Mouse (Mus musculus) adrenal gland, postnatal 25 days (tissue): ENCODE results near the gene Nccrp1. TPM values are rescaled to one million over a fixed set of nuclear protein-coding genes. Genes with fewer than 3 reads are reported as not detected.
"Not testable (repeated sequence)": the region's sequence is repeated elsewhere in the genome, so short reads cannot be mapped to it uniquely, and the experiment has no call there.

Experiments used
- DNase-seq: peaks from one replicate; pipeline ENCODE4 v3.0.0; 2021; ENCODE audit warnings: mixed read lengths
- total RNA-seq: library from RNA; stranded (reverse); gene quantifications from 2 replicates; pipeline ENCODE4 v1.2.3, GENCODE M21; 2021

Nccrp1 gene
- total RNA-seq, 1 experiment from 2014 or later: not detected

GRCm38 (mm10) chr7:28570291-28570981, 23.4 kb upstream of the Nccrp1 start:
- DNase-seq: peak; percentile 52

- DNase-seq: peak; percentile 47
These were observed 21.2 kb upstream of the Nccrp1 start for GRCm38 (mm10) chr7:28568253-28568652.

GRCm38 (mm10) chr7:28567539-28567938, 20.5 kb upstream of the Nccrp1 start:
- DNase-seq: no peak

GRCm38 (mm10) chr7:28565407-28565806, 18.4 kb upstream of the Nccrp1 start:
- DNase-seq: no peak

- no peak for DNase-seq
These were observed 15.9 kb upstream of the Nccrp1 start for GRCm38 (mm10) chr7:28562951-28563350.

- DNase-seq: no peak
These were observed 15.3 kb upstream of the Nccrp1 start for GRCm38 (mm10) chr7:28562371-28562770.

GRCm38 (mm10) chr7:28561967-28562366, 14.9 kb upstream of the Nccrp1 start:
- no peak for DNase-seq

GRCm38 (mm10) chr7:28560856-28561255, 13.8 kb upstream of the Nccrp1 start:
- no peak for DNase-seq

- peak; percentile 54 for DNase-seq
These were observed 11.4 kb upstream of the Nccrp1 start for GRCm38 (mm10) chr7:28558486-28558885.

- DNase-seq: no peak
These were observed 10.7 kb upstream of the Nccrp1 start for GRCm38 (mm10) chr7:28557708-28558107.

- DNase-seq: no peak
These were observed 10.0 kb upstream of the Nccrp1 start for GRCm38 (mm10) chr7:28557069-28557468.

- DNase-seq: no peak
These were observed 9.0 kb upstream of the Nccrp1 start for GRCm38 (mm10) chr7:28555939-28556535.

- DNase-seq: no peak
These were observed 6.0 kb upstream of the Nccrp1 start for GRCm38 (mm10) chr7:28553076-28553475.

GRCm38 (mm10) chr7:28547628-28548027, 574 bp upstream of the Nccrp1 start:
- no peak for DNase-seq

- DNase-seq: no peak
These were observed 405 bp downstream of the Nccrp1 start for GRCm38 (mm10) chr7:28546649-28547048.

- DNase-seq: no peak
These were observed 1.2 kb downstream of the Nccrp1 start for GRCm38 (mm10) chr7:28545891-28546210.

GRCm38 (mm10) chr7:28545048-28545890, 1.8 kb downstream of the Nccrp1 start:
- no peak for DNase-seq

- DNase-seq: no peak
These were observed 2.9 kb downstream of the Nccrp1 start for GRCm38 (mm10) chr7:28544051-28544601.

GRCm38 (mm10) chr7:28540526-28540925, 6.5 kb downstream of the Nccrp1 start, which contains the start of gene Sycn:
Gene Sycn (plus strand): TSS chr7:28540885.
- DNase-seq: no peak

GRCm38 (mm10) chr7:28538886-28539285, 8.2 kb downstream of the Nccrp1 start:
- DNase-seq: not testable (repeated sequence)

- no peak for DNase-seq
These were observed 15.0 kb downstream of the Nccrp1 start for GRCm38 (mm10) chr7:28532005-28532404.

- peak; percentile 89 for DNase-seq
These were observed 18.9 kb downstream of the Nccrp1 start for GRCm38 (mm10) chr7:28527922-28528719.
